Mouse (Mus musculus) pancreas, adult 10 weeks (tissue): ENCODE data around the gene Olfr924. TPM values are rescaled to one million over a fixed set of nuclear protein-coding genes. Genes with fewer than 3 reads are reported as not detected.

Source experiments
- polyA plus RNA-seq: library from polyadenylated mRNA; stranded (reverse); fragments of 350-450 nt; fragmentation: Illumina TruSeq; extraction: RNeasy Lipid Tissue Mini Kit (QIAGEN cat#74804); gene quantifications from one replicate; pipeline ENCODE4 v1.2.3, GENCODE M21; 2015; ENCODE audit warnings: low read depth, low replicate concordance; ENCODE audit not compliant: insufficient read depth

Gene Olfr924
- not detected for polyA plus RNA-seq

GRCm38 (mm10) chr9:38844149-38844548 lies at the start of gene Olfr924:
Gene Olfr924, plus strand, starts transcription at chr9:38844449.

GRCm38 (mm10) chr9:38814314-38814713 lies 29.9 kb upstream of the Olfr924 start, which contains the start of gene Olfr922:
Gene Olfr922, plus strand, starts transcription at chr9:38814614.

GRCm38 (mm10) chr9:38826245-38826644 lies 18.0 kb upstream of the Olfr924 start, which contains the start of gene Olfr923:
Gene Olfr923, plus strand, starts transcription at chr9:38826545.

DNA sequence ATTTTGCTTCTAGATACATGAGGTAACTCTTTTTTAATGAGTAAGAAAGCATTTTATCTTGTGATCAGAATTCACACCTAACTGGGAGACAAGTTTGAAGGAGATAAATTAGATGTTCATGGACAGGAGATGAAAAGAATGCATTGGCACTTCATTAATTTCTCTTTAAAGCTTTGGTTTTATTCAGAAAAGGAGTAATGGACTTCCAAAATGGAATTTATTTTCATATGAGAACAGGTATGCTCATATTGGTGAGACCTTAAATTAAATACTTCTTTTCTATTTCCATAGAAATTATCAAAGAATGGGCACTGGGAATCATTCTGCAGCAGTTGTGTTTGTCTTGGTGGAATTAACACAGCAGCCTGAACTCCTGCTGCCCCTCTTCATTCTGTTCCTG lies 10.5 kb downstream of the Olfr924 start, which contains the start of gene Olfr26:
Gene Olfr26, plus strand, starts transcription at position 301 of the 400 bp plus-strand sequence.

DNA sequence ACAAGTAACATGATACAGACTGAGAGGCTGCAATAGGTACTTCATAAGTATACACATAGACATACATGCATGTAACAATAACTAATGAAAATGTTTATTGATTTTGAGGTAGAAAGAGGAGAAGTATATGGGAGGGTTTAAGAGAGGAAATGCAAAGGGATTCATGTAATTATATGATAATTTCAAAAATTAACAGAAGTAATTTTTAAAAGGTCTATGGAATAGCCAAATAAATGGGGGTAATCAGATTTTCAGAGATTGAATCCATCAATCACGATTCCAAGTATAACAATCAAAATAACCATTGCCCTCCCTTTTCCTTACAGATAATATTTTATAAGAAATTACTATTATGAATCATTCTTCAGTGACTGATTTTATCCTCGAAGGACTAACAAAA lies 32.6 kb downstream of the Olfr924 start, which contains the start of gene Olfr926:
Gene Olfr926, plus strand, starts transcription at position 301 of the 400 bp plus-strand sequence.

Other genes starting within 250 kb of the Olfr924 start
- gene Olfr914, start 239.3 kb upstream of the Olfr924 start, polyA plus RNA-seq, result not detected
- not detected for gene Olfr916, start 184.6 kb upstream of the Olfr924 start, polyA plus RNA-seq
- not detected for gene Olfr917, start 178.6 kb upstream of the Olfr924 start, polyA plus RNA-seq
- not detected for gene Olfr918, start 169.8 kb upstream of the Olfr924 start, polyA plus RNA-seq
- not detected for gene Olfr919, start 140.8 kb upstream of the Olfr924 start, polyA plus RNA-seq
- 11.3 TPM for gene Vwa5a, start 126.2 kb upstream of the Olfr924 start, polyA plus RNA-seq
- gene Olfr920, start 92.2 kb upstream of the Olfr924 start, polyA plus RNA-seq, result not detected
- gene Olfr921, start 71.4 kb upstream of the Olfr924 start, polyA plus RNA-seq, result not detected
- gene Olfr922, start 29.8 kb upstream of the Olfr924 start, polyA plus RNA-seq, result not detected
- gene Olfr923, start 17.9 kb upstream of the Olfr924 start, polyA plus RNA-seq, result not detected
- not detected for gene Olfr26, start 10.6 kb downstream of the Olfr924 start, polyA plus RNA-seq
- not detected for gene Olfr926, start 32.7 kb downstream of the Olfr924 start, polyA plus RNA-seq
- gene Olfr930, start 85.4 kb downstream of the Olfr924 start, polyA plus RNA-seq, result not detected
- gene Olfr933, start 127.9 kb downstream of the Olfr924 start, polyA plus RNA-seq, result not detected
- not detected for gene Olfr934, start 143.9 kb downstream of the Olfr924 start, polyA plus RNA-seq
- gene Olfr935, start 155.2 kb downstream of the Olfr924 start, polyA plus RNA-seq, result not detected
- not detected for gene Olfr146, start 178.9 kb downstream of the Olfr924 start, polyA plus RNA-seq
- not detected for gene Olfr937, start 220.5 kb downstream of the Olfr924 start, polyA plus RNA-seq
- not detected for gene Olfr938, start 234.4 kb downstream of the Olfr924 start, polyA plus RNA-seq